Mouse (Mus musculus) telencephalon, adult 2 months (tissue): ENCODE data around the gene Gtpbp4.
"Not testable (repeated sequence)": the region's sequence is repeated elsewhere in the genome, so short reads cannot be mapped to it uniquely, and the experiment has no call there.

Experiments
- DNase-seq: peaks from one replicate; pipeline ENCODE4 v3.0.0-alpha.2; 2011; ENCODE audit warnings: low read depth, low spot score

Gtpbp4 gene

GRCm38 (mm10) chr13:8972972-8973371 lies 22.9 kb downstream of the Gtpbp4 start:
- no peak for DNase-seq

GRCm38 (mm10) chr13:8972369-8972768 lies 23.5 kb downstream of the Gtpbp4 start:
- no peak for DNase-seq

- no peak for DNase-seq
Observed at GRCm38 (mm10) chr13:8967742-8968141, 28.1 kb downstream of the Gtpbp4 start.

GRCm38 (mm10) chr13:8965224-8965623 lies 30.7 kb downstream of the Gtpbp4 start:
- DNase-seq: no peak

- not testable (repeated sequence) for DNase-seq
Observed at GRCm38 (mm10) chr13:8962266-8962665, 33.6 kb downstream of the Gtpbp4 start.

- DNase-seq: not testable (repeated sequence)
Observed at GRCm38 (mm10) chr13:8961128-8961888, 34.6 kb downstream of the Gtpbp4 start.

GRCm38 (mm10) chr13:8959554-8959953 lies 36.3 kb downstream of the Gtpbp4 start:
- DNase-seq: not testable (repeated sequence)

- DNase-seq: not testable (repeated sequence)
Observed at GRCm38 (mm10) chr13:8959058-8959457, 36.8 kb downstream of the Gtpbp4 start.

- DNase-seq: not testable (repeated sequence)
Observed at GRCm38 (mm10) chr13:8956873-8957272, 39.0 kb downstream of the Gtpbp4 start.

GRCm38 (mm10) chr13:8955127-8955526 lies 40.8 kb downstream of the Gtpbp4 start:
- not testable (repeated sequence) for DNase-seq

GRCm38 (mm10) chr13:8952563-8952962 lies 43.3 kb downstream of the Gtpbp4 start, which contains the start of gene Idi2:
Idi2 (plus strand) TSS chr13:8952863.
- DNase-seq: not testable (repeated sequence)

GRCm38 (mm10) chr13:8948131-8948530 lies 47.8 kb downstream of the Gtpbp4 start, which contains the start of gene Gm9745:
Gm9745 (minus strand) TSS chr13:8948231.
- DNase-seq: not testable (repeated sequence)

GRCm38 (mm10) chr13:8943828-8944227 lies 52.1 kb downstream of the Gtpbp4 start:
- not testable (repeated sequence) for DNase-seq

- DNase-seq: not testable (repeated sequence)
Observed at GRCm38 (mm10) chr13:8941701-8942100, 54.2 kb downstream of the Gtpbp4 start.

GRCm38 (mm10) chr13:8941110-8941509 lies 54.8 kb downstream of the Gtpbp4 start:
- not testable (repeated sequence) for DNase-seq

- not testable (repeated sequence) for DNase-seq
Observed at GRCm38 (mm10) chr13:8937611-8938140, 58.2 kb downstream of the Gtpbp4 start.

GRCm38 (mm10) chr13:8933499-8933898 lies 62.4 kb downstream of the Gtpbp4 start:
- DNase-seq: no peak
